Mouse (Mus musculus) layer of hippocampus, adult 2 months (tissue): Measurements from ENCODE around the gene Dnah6. TPM values are rescaled to one million over a fixed set of nuclear protein-coding genes. Genes with fewer than 3 reads are reported as not detected.

Source experiments
- DNase-seq, 2 experiments: peaks; one replicate each; pipeline ENCODE4 v3.0.0; 2022; ENCODE audit warnings: low spot score in 2 of 2
- H3K27ac ChIP-seq: fragments of 200-600 bp; 2 replicates; pipeline ENCODE4 v1.8.1; 2022
- H3K4me3 ChIP-seq: fragments of 200-600 bp; 2 replicates; pipeline ENCODE4 v1.8.1; 2022; ENCODE audit warnings: mild to moderate bottlenecking
- CTCF ChIP-seq: fragments of 200-600 bp; conservative IDR thresholded peaks from 2 replicates; pipeline ENCODE4 v1.8.1; 2022; ENCODE audit warnings: antibody characterized with exemption, mild to moderate bottlenecking, moderate library complexity
- total RNA-seq, 2 experiments: library from RNA; stranded (reverse); gene quantifications; 2 replicates each; pipeline ENCODE4 v1.2.3; 2021

Dnah6 gene
- total RNA-seq, 2 experiments from 2014 or later: 0.66 to 0.97 TPM

DNA sequence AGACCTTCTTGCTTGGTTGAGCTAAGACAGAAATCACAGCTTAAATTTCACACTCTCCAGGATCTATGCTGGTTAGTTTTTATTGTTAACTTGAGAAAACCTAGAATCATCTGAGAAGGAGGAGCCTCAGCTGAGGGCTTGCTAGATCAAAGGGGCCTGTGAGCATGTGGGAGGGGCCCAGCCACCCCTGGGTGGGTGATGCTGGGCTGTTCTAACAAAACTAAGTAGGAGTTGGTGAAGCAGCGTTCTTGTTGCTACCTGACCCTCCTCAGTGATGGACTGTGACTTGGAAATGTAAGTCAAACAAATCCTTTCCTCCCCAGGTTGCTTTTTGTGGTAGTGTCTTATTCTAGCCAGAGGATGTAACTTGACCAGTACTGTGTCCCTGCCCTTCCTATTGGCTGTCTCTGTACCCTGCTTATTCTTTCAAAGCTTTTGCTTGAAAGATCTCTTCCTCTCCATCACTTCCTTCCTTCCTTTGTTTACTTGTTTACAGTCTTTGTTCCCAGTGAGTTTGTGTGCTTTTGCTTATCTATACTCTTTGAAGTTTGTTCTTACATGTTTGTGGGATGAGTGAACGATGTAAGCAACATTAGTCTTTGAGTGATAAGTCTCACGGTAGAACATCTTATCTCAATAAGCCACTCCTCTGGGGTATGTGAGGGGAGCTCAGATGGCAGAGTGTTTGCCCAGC, 149.2 kb downstream of the Dnah6 start:
- DNase-seq: no peak
- Histone ChIP-seq H3K27ac (no peak overlapping the region), H3K4me3 (no peak overlapping the region)
- no peak for TF ChIP-seq CTCF

DNA sequence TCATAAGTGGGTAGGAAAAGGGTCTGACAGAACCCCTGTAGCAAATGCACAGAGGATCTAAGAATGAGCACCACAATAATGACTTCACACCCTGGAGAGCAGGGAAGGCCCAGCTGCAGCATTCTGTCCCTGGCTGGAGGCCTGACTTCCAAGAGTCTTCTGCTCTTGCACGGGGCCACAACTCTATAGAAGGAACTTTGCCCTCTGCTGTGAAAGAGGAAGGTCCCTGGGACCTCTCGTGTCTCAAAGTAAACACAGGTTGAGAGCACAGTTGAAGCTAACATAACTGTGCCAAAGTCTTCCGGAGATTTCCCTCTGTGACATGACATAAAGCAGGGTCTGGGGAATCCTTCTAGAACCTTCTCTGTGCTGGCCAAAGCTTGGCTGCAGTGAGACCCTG, 150.2 kb downstream of the Dnah6 start:
- TF ChIP-seq CTCF: no peak
- Histone ChIP-seq H3K27ac (0 out of 2 replicates have a peak overlapping the region, but pooled peaks have one; percentile 18), H3K4me3 (no peak overlapping the region)
- DNase-seq: no peak

DNA sequence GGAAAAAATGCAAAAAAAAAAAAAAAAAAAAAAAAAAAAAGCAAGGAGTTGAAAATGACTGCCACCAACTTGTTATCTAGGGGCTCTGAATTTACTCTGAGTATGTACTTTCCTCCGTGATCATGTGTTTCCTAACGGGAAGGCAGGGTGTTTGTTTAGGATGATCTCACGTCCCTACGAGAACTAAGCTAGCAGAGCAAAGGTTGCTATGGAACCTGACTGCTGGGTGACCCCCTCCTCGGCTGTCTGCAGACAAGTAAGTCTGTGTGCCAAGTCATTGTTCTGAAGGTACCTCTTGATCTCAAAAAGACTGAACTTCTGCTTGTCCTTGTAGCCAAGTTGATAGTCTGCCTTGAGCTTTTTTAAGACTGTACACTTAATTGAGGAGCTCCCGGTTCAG, 150.8 kb downstream of the Dnah6 start:
- no peak for TF ChIP-seq CTCF
- Histone ChIP-seq H3K4me3 (no peak overlapping the region), H3K27ac (no peak overlapping the region)
- no peak for DNase-seq

DNA sequence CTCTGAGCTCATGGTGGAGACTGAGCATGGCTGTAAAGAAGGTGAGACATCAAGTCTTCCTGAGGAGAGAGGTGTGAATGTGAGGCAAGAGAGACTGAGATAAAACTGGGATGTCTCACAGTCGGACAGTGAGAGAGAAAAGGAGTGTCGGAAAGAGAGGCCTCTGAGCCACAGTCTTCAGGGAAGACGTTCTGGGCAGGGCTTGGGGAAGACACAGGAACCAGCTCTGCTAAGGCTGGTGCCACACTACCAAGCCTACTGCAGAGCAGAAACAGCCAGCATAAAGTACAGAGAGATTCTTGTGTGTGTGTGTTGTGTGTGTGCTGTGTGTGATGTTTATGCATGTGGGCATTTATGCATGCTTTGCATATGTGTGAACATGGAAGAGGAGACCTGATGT, 156.9 kb downstream of the Dnah6 start:
- DNase-seq: no peak
- TF ChIP-seq CTCF: no peak
- Histone ChIP-seq H3K4me3 (no peak overlapping the region), H3K27ac (no peak overlapping the region)

DNA sequence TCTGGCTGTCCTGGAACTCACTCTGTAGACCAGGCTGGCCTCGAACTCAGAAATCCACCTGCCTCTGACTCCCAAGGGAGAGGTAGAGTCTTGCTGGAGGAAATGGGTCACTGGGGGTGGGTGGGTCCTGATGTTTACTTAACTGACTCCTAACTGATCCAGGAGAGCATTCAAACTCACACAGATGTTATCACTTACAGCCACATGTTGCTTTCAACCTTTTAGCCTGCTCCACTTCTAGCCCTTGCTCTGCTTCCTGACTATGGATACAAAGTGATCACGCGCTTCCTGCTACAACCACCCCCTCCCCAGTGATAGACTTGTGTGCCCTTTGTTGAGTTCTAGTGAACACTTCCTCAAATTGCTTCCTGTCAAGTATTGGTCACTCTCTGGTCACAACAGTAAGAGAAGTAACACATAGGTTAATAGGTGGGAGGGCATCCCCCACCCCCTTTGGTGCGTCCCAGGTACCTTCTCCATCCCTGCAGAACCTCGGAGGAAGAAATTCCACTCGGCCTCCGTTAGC, 161.8 kb downstream of the Dnah6 start:
- DNase-seq: no peak
- Histone ChIP-seq H3K27ac (no peak overlapping the region), H3K4me3 (no peak overlapping the region)
- TF ChIP-seq CTCF: no peak

DNA sequence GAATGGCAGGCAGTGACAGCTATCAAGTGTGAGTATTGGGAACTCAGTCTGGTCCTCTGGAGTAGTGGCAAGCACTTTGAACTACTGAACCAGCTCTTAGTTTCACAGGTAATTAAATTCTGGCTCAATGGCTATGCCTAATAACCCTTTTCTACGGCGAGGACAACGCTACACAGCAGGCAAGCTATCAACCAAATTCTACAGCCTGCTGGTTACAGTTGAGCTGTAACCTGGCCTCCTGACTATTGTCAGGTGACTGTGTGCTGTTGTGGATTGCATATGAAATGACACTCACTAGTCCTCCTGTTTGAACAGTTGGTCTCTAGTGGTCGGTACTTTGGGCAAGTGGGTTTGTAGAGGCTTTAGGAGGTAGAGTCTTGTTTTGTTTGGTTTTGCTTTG, 162.3 kb downstream of the Dnah6 start:
- H3K4me3 ChIP-seq: no peak overlapping the region
- H3K27ac ChIP-seq: no peak overlapping the region
- TF ChIP-seq CTCF: no peak
- no peak for DNase-seq

DNA sequence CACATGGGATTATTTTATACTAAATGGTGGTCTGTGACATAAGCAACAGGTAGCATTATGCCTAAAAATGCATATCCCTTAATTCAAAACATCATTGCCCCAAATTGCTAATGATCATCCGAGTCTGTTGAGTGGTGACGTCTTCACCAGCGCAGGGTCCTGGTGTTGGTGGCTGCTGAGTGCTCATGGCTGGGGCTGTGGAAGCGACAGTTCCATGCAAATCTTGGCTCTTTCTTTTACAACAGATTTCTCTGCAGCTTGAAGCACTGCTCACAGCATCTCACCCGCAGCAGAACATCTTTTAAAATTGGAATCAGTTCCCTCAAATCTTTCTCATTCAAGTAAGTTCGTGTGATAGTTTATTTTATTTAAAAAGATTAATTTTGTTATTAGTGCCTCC, 166.1 kb downstream of the Dnah6 start:
- H3K27ac ChIP-seq: no peak overlapping the region
- DNase-seq: peak in 1 of 2 experiments; percentile 3
- no peak overlapping the region for H3K4me3 ChIP-seq
- TF ChIP-seq CTCF: no peak

DNA sequence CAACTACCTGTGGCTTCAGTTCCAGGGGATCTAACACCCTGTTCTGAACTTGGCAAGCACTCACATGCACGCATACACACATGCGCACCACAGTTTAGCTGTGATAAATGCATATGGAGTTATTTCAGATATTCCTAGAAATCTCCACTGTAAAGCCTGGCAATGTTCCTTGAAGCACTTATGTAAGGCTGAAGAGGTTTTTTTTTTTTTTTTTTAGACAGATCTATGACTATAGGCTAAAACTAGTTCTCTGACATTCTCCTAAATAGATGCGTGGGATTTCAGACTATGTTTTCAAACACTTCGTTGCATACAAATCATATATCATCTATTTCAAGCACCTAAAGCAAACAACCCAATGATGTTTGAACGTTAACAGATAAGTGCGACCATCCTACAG, 166.6 kb downstream of the Dnah6 start:
- no peak for DNase-seq
- Histone ChIP-seq H3K27ac (no peak overlapping the region), H3K4me3 (no peak overlapping the region)
- TF ChIP-seq CTCF: no peak

DNA sequence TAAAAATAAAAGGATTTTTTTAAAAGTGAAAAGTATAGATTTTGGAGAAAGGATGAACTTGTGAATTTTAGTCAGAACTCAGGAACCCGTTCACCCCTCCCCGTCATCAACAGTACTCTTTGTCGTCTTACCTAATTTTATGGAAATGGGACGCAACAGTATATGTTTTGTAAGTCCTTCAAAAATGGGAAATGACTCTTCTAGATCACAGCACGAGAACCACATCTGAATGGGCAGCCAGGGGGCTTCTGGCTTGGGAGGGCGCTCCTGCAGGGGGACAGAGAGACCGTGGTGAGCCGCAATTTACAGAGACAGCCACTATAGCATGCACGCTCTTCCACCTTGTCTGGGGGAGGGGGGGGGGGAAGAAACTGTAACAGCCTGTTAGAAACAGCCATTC, 167.9 kb downstream of the Dnah6 start:
- no peak for TF ChIP-seq CTCF
- Histone ChIP-seq H3K4me3 (no peak overlapping the region), H3K27ac (no peak overlapping the region)
- DNase-seq: no peak

DNA sequence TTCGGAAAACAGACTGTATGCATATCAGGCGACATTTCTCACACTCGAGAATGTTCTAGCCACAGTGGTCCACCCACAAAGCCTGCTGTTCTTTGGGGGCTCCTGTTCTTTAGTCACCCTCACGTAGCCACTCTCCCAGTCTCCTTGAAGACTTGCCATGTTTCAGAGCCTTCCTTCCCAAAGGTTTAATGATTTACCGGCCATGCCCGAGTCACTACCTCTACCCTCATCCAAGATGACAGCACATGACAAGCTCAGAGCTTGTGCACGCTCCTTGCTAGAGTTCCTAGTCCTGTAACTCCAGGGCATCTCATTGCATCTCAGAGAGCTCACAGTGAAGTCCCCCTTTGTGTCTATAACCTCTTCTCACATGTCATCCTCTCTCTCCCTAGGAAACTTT, 174.2 kb downstream of the Dnah6 start:
- no peak for DNase-seq
- no peak for TF ChIP-seq CTCF
- Histone ChIP-seq H3K4me3 (no peak overlapping the region), H3K27ac (no peak overlapping the region)

DNA sequence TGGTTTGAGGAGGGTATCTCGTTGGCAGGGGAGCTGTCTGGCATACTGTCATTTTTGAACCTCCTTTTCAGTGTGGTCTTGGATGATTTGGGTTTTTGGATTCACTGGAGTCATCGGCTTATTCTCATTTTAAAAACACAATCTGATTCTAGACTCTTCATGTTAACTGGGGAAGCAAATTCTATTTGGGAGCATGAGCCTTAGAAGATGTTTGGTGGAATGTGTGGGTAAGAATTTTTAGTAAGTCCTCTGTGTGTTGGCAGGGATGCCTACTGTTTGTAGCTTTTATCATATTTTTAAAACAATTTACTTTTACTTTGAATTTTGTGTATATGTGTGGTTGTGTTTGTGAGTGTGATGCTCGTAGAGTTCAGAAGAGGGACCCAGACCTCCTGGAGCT, 175.5 kb downstream of the Dnah6 start:
- no peak for TF ChIP-seq CTCF
- Histone ChIP-seq H3K4me3 (no peak overlapping the region), H3K27ac (no peak overlapping the region)
- no peak for DNase-seq

DNA sequence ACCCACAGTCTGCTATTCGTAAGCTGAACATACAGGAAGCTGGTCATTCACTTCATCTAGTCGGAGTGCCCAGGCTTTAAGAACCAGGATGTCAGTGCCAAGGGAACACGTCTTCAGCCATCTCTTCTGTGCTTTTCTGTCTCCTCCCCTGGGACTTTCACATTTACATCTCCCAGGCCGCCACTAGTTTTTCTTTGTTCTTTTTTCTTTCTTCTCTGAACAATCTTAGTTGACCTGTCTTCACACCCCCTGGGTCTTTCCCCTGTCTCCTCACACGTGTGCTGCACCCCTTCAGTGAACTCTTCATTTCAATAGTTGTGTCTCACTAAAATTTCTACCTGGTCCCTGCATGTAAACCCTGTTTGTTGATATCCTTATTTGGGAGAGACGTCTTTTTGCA, 179.2 kb downstream of the Dnah6 start:
- no peak for DNase-seq
- no peak for TF ChIP-seq CTCF

DNA sequence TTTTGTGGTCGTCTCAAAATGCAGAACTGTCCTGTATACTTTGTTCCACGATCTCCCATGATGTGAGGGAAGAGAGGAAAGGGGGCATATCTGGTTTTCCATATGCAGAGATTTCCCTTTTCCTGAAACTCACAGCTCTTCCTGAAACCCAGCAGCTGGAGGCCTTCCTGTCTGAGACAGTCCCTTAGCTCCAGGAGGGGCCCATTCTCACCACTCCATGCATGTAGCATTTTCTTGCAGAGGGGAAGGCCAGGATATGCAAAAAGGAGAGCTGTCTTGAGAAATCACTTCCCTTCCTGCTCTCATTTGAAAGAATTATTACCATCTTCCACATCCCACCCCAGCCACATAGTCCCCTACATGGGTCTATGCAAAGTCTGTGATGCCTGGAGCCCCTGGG, 183.2 kb downstream of the Dnah6 start:
- no peak for TF ChIP-seq CTCF
- Histone ChIP-seq H3K27ac (no peak overlapping the region), H3K4me3 (no peak overlapping the region)
- no peak for DNase-seq

More for the DNA sequence above, 179.2 kb downstream of the Dnah6 start:
- H3K27ac ChIP-seq: no peak overlapping the region
- no peak overlapping the region for H3K4me3 ChIP-seq

DNA sequence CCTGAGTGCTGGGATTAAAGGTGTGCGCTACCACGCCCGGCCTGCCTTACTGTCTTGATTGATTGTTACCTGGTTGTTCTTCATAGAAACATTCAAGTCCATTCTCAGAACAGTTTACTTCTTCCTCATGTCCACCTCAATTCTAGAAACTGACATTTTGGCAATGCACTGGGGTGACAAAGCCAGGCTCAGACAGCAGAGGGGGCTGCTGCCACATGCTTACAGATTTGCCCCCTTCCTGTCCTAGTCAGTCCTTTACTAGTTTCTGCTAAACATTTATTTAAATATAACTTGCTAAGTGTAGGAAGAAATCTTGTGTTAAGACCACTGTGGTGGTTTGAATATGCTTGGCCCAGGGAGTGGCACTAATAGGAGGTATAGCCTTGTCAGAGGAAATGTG, 192.6 kb downstream of the Dnah6 start:
- peak; percentile 44 for TF ChIP-seq CTCF
- no peak overlapping the region for H3K27ac ChIP-seq
- DNase-seq: no peak
- H3K4me3 ChIP-seq: no peak overlapping the region
